Mouse (Mus musculus) right cerebral cortex, postnatal 14 days (tissue): ENCODE measurements around the gene Cyp1a1.

ENCODE experiments used
- DNase-seq: peaks from one replicate; pipeline ENCODE4 v3.0.0; 2022

The Cyp1a1 gene

DNA sequence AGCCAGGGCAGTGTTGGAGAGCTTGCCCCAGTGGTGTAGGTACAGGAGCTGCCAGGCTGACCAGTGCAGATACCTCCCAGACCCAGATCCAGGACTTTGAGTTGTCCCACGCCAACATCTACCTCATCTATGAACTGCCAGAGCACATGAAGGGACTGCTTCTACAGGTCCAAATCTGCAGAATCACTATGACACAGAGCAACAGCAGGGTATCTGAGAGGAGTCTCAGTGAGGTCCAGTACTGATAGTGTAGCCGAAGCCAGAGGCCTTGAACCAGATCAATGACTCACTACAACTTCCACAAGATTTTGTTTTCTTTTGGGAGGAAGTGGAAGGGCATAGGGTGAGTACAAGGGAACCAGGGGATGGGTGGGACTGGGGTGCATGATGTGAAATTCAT, at the start of gene Cyp1a1:
TSS of gene Cyp1a1 (plus strand) at position 178 of the 400 bp plus-strand sequence.
- DNase-seq = no peak

DNA sequence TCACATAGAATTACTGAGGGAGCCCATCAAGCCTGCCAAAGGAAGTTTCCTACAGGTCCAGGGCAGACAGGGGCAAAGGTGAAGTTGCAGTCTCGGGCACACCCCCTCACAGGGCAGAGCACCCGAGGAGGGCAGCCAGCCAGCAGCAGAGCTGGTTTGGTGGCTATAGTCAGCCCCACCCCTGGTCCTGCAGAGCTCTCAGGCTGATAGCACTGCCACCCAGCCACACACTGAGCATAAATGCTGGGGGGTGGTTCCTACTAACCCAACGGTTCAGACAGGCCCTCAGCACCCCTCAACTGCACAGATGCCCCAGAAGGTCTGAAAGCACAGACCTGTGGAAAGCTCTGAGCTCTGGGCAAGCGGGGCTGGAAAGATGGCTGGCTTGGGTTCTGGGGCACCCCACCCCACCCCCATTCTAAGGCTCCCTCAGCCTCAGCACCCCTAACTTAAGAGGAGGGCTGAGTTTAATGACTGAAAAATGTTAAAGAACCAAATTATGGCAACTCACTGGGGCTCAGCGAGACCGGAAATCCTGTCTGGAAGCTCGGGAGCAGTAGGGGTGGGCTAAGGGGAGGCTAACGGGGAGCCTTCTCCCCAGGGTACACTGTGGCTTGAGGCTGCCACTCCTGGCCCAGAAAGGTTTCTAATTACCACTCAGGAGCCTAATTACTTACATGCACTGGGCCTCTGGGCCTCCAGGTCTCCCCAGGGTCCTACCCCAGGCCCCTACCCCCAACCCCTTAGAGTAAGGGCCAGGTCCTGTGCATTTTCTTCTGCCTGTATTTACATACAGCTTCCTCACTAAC, 48.9 kb upstream of the Cyp1a1 start:
- peak; percentile 13 for DNase-seq

DNA sequence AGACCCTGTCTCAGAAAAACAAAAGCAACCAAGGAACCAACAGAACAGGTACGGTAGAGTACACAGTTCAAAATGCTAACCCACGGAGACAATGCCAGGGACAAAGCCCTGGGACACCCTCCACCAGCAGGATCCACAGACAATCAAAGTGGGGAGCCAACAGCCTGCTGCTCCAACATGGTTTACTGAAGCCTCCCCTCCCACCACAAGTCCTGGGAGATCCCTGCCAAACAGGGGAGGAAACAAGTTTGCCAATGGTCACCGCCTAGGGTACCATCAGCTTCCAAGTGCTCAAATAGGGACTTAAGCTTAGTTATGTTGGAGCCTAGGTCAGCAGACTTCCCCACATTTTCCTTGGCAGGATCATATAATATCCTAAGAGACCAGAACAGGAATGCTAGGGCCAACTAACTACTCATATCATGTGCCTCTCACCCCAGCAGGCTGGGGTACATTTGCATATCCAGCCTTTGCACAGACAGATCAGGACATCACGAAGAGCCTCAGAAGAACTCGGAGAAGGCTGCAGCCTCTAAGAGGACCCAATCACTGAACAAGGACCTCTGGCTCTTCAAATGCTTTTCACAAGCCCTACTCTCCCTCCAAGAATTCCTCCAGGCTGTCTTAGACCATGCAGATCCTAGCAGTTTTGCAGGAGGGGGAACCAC, 47.9 kb upstream of the Cyp1a1 start:
- DNase-seq = no peak

DNA sequence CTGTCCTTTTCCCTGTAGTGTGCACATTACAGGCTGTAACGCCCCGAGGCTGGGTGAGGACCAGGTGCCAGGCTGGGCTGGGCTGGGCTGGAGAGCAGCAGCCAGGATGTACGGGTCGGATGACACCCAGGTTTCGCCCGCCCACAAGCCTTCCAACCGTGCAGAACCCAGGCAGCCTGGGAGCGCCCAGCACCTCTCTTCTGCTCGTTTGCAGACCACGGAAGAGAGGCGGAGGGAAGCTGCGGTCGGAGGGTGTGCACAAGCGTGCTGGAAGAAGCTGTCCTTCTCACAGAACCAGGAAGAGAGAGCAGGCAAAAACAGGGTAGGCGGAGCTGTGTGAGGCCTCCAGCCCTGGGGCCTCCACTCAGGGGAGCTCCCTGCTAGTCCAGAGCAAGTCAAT, 47.3 kb upstream of the Cyp1a1 start:
- DNase-seq = peak; percentile 42

DNA sequence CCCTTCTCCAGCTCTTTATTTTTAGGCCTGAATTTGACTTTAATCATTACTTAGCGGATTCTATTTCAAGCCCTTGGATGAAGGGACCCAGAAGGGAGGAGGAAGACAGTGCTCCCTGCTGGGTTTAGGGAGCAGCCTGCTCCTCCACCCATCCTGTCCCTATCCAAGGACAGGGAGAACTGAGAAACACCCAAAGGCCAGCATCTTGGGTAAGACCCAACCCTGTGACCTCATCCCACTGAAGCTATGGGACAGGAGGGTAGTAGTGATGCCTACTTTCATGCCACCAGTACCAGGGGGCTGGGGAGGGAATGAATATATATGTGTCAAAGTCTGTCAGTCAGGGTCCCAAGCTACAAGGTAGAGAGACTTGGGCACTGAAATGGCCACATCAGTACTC, 46.7 kb upstream of the Cyp1a1 start:
- no peak for DNase-seq

DNA sequence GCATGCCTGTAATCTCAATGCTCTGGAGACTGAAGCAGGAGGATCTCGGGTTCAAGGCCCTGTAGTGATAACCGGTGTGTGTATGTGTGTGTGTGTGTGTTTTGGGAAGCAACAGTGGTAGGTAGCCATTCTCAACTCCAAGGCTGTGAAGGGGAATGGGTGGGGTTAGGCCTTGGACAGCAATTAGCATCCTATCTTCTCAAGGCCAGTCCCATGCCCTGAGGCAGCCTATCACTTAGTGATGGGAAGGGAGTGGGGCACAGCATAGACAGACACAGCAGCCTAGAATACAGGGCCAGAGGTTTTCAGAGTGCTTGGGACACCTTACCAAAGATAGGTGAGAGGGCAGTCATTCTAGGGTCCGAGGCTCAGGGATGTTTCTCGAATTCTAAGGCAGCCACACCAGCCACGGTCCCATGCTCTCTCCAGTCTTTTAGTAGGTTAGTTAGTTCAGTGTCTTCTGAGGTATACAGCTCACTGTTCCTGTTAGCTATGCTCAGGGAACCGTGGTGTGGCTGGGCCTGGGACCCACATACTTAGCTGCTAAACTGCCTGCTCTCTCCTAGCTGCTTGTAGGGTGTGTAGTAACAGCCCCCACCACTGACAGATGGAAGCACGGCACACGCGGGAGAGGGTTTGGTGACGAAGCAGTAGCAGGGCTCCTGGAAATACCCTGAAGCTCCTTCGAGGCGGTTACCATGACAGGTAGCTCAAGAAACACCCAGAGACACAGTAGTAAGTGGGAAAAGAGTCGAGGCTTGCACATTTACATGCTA, 45.8 kb upstream of the Cyp1a1 start:
- peak; percentile 5 for DNase-seq

DNA sequence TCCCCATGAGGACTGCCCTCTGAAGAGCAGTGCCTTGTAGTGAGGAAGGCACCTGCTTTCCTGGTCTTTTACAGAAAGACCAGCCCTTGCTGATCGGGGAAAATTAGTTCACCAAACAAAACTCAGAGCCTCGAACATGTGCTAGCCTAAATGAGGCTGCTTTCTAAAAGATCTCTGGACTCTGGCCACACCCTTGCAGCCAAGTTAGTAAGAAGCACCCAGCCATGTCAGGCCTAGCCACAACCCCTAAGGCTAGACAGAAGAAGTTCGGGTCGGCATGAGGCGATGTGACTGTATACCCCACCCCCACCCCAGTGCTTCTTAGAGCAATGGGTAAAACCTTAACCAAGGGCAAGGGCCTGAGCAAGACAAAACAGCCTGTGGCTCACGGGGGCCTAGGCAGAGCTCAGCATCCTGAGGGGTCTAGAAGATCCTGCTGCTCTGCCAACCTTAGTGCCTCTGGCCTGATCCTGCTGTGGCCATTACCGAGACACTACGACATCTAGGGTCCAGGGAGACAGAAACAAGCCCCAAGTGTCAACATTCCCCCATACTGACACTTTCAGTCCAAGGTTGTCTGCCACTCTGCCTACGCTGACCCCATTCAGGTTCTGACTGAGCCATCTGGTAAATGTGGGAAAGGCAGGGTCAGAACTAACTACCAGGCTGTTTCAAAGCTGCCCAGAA, 44.4 kb upstream of the Cyp1a1 start:
- DNase-seq = peak; percentile 3

DNA sequence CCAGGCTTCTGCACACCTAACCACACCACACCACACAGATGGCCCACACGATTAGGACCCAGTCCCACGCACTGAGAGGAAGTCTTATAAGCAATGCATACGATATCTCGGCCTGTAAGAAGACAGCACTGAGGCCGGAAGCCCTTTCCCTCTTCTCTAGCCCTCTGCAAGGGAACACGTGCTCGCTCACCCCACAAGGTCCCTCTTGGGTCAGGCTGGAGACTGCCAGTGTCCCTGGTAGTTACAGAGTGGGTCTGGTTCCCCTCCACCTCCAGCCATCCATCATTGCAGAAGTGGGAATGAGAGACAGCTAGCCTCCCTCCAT, 43.9 kb upstream of the Cyp1a1 start:
- DNase-seq = no peak

DNA sequence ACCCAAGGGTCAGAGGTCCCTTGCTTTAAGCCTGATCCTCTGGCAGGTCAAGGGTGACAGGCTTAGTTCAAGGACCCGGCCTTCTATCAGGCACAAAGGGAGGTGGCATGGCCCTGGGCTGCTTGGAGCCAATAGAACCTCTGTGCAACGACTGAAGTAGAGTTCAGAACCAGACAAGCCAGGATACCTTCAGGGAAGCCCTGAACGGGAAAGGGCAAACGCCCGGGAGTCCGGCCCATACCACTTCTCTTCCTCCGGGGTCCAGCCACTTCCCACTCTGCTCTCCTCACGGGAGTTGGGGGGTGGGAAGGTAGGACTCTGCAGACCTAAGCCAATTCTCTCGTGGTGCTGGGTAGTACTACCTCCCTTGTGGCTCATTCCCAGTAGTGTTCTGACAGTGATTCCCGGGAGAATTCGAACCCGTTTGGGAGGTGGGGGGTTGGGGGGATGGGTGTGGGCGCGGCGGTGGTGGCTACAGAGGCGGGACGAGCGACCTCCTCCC, 43.2 kb upstream of the Cyp1a1 start:
- DNase-seq = no peak

DNA sequence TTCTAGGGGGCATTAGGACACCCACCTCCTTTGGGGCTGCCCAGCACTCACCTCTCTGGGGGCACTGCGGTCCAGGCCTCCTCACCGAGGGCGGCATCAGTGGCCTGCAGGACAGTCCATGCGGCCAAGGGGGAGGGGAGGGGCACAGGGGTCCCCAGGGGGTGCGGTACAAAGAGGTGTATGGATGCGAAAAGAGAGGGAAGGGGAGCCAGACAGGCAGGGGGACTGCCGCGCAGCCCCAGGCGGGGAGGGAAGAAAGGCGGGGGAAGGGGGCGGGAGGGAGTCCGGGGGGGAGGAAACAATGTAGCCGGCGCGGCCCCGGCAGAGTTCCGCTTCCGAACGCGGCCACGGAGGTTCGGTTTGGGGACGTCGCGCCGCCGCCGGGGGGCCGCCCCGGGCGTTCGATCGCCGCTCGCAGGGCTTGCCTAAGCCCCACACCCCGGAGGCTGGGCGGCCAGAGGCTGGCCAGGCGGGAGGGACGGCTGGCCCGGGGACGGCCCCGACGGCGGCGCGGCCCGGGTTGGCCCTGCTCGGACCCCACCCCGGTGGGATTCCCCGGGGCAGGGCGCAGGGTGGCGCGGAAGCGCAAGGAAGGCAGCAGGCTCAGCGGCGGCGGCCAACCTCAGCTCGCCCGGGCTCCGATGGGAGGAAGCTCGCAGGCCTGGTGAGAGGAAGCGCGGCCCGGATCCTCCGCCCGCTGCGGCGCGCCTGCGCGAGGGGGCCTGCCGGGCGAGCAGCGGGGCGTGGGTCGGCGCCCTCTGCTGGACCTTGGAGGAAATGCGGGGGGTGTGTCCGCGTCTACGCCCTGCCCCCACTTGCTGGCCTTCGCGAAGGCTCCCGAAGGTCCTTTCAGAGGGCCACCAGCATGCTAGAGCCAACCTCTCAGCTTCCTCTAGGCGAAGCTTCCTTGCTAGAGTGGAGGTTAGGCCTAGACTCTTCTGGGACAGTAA, 42.5 kb upstream of the Cyp1a1 start:
- peak; percentile 93 for DNase-seq

DNA sequence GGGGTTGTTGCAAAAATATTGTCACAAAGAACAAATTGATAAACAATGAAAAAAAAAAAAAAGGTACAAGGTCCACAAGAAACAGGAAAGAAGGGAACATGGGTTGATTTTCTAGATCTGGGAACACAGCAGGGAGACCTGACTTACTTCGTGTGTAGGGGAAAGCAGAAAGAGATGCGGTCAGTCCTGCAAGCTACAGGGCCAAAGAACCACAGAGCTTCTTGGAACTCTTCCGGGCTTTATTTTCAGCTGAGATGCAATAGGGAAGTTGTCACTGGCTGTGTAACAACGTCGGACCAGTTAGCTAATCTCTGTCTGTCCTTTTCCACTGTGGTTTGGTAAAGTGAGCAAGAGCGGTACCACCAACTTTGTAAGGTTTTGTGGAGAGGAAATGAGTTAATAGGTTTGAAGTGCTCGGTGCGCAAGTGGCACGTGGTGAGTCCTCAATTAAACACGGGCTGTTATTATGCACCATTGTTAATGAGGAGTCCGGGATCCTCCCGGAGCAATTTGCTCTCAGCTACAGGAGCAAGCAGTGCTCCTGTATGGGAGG, 41.1 kb upstream of the Cyp1a1 start:
- DNase-seq = no peak

DNA sequence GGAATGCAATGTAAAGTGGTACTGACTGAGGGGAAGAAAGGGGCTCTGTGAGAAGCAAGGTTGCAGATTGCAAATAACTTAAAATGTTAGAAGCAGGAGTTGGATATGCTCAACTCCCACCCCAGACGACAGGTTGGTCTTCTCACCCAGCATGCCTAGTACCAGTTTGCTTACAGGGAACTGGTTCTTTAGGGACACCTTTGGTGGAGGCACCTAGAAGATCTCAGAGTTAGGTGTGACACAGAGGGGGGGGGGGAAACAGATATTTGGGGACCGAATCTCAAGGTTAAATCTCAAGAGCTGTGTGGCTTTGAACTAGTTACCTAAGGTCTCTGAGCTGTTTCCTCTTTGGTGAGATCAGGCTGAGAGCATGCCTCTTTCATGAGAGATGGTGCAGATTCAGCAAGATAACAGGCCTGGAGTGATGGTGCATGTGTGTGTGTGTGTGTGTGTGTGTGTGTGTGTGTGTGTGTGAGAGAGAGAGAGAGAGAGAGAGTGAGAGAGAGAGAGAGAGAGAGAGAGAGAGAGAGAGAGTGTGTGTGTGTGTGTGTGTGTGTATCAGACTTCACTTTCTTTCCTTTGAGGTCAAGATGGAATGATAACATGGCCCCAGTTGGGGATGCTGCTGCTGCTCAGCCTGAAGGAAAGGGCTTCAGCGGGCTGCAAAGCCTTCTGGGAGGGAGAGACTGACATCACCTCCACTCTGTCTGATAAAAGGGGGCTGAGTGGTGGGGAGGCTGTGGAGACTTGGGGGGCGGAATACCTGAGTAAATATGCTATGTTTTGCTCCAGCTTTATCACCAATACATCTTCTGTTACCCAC, 40.2 kb upstream of the Cyp1a1 start:
- no peak for DNase-seq

DNA sequence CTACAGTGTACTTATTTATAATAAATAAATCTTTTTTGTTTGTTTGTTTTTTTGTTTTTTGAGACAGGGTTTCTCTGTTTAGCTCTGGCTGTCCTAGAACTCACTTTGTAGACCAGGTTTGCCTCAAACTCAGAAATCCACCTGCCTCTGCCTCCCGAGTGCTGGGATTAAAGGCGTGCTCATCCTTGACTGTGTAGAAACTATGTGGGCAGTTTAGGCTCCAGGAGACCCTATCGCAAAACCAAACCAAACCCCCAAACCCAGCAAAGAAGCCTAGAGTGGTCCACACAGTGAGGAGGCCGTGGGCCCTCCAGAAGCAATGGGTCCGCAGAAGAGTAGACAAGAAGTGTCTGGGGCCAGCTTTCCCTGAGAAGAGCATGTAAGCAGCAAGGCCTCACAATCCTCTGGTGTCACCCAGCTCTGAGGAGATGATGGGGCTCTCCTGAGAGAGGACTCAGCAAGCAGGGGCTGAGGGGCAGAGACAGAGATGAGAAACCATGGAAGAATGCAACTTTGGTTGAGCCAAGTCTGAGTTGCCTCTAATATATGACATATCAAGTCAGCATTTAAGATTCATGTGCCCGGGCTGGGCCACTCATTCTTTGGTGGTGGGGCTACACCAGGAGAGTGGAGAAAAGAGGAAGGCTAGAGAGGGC, 37.5 kb upstream of the Cyp1a1 start:
- no peak for DNase-seq

DNA sequence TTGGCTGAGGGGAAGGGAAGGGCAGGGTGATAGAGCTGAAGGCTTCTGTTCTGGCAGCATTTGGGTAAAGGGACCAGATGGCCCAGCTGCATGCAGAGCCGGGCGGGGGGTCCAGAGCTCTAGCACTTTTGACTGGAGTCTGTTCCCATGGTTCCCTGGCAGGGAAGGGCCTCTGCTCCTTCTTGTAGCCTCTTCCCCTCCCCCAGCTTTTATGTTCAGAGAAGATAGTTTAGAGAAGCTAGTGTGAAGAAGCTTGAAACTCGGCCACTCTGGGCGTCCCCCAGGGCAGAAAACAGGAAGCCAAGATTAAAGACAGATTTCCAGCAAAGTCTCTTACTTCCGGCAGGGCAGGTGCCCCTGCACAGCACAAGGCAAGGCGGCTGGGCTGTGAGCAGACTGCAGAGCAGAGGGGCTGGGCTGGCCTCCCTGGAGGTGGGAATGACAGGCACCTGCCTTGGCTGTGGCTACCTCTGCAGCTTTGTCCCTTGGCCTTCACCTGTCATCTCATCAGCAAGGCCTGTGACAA, 36.9 kb upstream of the Cyp1a1 start:
- DNase-seq = no peak

DNA sequence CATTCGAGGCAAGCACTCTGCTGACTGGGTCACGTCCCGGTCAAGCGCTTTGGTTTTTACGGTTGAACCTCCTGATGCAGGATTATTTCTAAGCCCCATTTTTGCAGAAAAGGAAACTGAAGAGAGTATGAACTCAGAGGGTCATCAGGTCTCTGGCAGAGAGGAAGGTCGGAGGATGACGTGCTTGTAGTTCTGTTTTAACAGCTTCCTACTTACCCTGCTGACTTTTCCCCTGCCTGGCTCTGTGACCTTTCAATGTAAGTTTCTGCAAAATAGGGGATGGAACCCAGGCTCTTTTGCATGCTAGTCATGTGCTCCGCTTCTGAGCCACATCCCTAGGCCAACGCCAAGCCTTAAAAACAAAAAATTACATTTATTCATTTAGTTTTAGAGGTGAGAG, 35.4 kb upstream of the Cyp1a1 start:
- no peak for DNase-seq

DNA sequence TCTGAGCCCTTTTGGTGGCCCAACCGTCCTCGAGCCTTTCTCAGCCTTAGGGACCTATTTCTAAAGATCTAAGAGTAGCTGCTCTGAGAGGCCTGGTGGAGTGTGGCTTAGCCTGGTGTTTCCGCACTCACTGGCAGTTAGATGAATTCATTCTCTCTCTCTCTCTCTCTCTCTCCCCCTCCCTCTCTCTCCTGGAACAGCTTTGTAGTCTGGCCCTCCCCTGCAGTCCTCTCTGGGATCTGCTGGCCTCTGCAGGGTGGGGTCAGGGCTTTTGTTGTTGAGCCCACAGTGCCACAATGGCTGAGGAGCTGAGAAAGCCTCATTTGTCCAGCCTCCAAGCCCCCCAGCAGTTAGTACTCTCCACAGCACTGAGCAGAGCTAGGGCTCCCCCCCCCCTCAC, 34.9 kb upstream of the Cyp1a1 start:
- no peak for DNase-seq

DNA sequence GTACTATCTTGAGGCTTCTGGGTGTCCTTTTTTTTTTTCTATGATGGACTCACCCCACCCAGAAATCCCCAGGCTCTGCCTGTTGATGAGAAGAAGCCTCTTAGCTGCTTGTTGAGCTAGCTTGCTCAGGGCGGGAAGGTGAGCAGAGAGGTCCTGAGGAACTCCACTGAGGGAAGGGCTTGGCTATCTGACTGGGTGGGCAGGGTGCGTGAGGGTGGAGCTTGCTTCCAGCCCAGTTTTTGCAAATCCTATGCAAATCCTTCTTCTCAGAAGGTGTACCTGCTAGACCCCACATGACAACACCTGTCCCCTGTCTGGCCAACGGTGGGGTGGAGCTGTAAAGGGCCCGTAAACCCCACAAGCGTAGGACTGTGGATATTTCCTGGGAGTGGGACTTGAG, 34.4 kb upstream of the Cyp1a1 start, which contains the start of gene Csk:
TSS of gene Csk (minus strand) at position 349 of the 400 bp plus-strand sequence.
- DNase-seq = no peak

DNA sequence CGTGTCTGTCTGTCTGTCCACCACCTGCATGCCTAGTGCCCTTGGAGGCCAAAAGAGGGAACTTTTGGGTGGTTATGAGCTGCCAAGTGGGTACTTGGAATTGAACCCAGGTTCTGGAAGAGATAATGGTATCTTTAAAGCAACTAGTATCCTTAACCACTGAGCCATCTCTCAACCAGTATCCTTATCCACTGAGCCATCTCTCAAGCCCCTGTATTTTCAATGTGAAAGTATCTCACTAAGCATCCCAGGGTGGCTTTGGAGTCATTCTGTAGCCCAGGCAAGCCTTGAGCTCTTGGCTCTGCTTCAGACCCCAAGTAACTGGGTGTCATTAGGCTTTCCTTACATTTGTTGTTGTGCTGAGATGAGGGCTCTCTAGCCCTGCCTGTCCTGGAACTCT, 32.8 kb upstream of the Cyp1a1 start:
- DNase-seq = no peak

DNA sequence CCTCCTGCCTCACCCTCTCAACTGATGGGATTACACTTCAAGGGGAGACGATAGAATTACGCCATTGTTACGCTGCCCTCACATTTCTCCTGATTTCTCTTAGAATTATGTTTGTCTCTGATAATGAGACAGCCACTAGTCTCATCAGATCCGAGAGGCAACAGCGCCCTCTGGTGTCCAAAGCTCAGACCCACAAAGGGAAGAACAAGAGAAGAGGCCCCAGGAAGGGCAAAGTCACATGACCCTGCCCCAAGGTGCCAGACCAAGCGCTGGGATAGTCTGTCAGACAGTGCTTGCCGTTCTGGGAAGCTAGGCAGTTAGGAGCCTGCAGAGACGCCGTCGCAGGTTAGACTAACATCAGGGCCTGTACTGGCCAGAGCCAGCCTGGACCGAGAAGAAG, 32.0 kb upstream of the Cyp1a1 start:
- peak; percentile 97 for DNase-seq
